22 mouse cellular contexts compared by ENCODE assay signal in the genomic region with DNA sequence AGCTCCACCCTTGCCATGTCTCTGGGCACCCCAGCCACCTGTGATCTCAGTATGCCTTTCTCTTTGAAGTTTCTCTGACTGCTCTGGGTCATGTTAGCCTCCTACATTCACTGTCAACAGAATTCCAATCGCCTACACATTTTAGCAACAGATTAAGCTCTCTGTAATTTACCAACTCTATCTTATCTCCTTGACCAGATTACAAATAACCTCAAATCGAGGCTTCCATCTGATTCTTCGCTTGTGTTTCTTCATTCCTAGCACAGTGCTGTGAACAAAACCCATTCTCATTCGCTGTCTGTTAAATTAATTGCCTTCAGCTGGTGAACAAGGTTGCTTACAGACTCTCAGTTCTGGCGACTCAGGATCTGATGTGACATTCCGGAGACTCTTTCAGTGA. TPM values are rescaled to one million over a fixed set of nuclear protein-coding genes. Genes with fewer than 3 reads are reported as not detected.
"Had no signal": no experiment of that assay in that cellular context is flagged by ENCODE, and none has a peak within 500 bp of the region (broad histone marks: within the 10 kb centered on the region; RNA-seq: fewer than 3 reads in every experiment).

No protein-coding gene starts in this region.

- H3K4me3 ChIP-seq: neural tube, embryonic 13.5 days; neural tube, embryonic 15.5 days; stomach, embryonic 15.5 days had no signal

- H3K36me3 ChIP-seq: neural tube, embryonic 13.5 days; neural tube, embryonic 15.5 days; stomach, embryonic 15.5 days had no signal

- H3K9ac ChIP-seq: neural tube, embryonic 13.5 days; neural tube, embryonic 15.5 days; stomach, embryonic 15.5 days had no signal

- H3K27ac ChIP-seq: neural tube, embryonic 13.5 days; neural tube, embryonic 15.5 days; stomach, embryonic 15.5 days; stomach, postnatal 0 days had no signal

- H3K27me3 ChIP-seq: neural tube, embryonic 13.5 days; neural tube, embryonic 15.5 days; stomach, embryonic 15.5 days had no signal

- DNase-seq: retina, postnatal 1 day; right cerebral cortex, adult 18-20 months; right cerebral cortex, postnatal 14 days; right cerebral cortex, postnatal 25 days; right cerebral cortex, postnatal 4 days; spleen, adult 18-20 months; thymus, adult 18-20 months; thymus, adult 2 months; thymus, postnatal 14 days; thymus, postnatal 25 days; thymus, postnatal 36 days; thymus, postnatal 4 days had no signal

- H3K9me3 ChIP-seq: neural tube, embryonic 13.5 days; neural tube, embryonic 15.5 days; stomach, embryonic 15.5 days had no signal

- H3K4me2 ChIP-seq: neural tube, embryonic 13.5 days; neural tube, embryonic 15.5 days; stomach, embryonic 15.5 days had no signal

- H3K4me1 ChIP-seq: neural tube, embryonic 13.5 days; neural tube, embryonic 15.5 days; stomach, embryonic 15.5 days had no signal

RNA-seq across cellular contexts. Expression of a gene that starts 21.1 kb away (rescaled TPM):
- polyA plus RNA-seq: testis, adult 2 months had no signal

RNA-seq across cellular contexts. Expression of a gene that starts 27.6 kb away (rescaled TPM):
- total RNA-seq: neutrophil, adult 5-6 weeks had no signal
- polyA plus RNA-seq: spleen, adult 2 months; testis, adult 2 months had no signal

RNA-seq across cellular contexts. Expression of a gene that starts 51.6 kb away (rescaled TPM):
- total RNA-seq: neutrophil, adult 5-6 weeks had no signal
- polyA plus RNA-seq: neural tube, embryonic 14.5 days; neural tube, embryonic 15.5 days; small intestine, adult 2 months; spleen, adult 2 months; stomach, embryonic 14.5 days; stomach, postnatal 0 days had no signal
